ENCODE assay signal across 8 mouse cellular contexts in genomic region chr10:81494260-81495041, GRCm38 (mm10). TPM values are rescaled to one million over a fixed set of nuclear protein-coding genes. Genes with fewer than 3 reads are reported as not detected.
DNase-seq lines count a peak whose midpoint lies in the region; ATAC-seq and TF ChIP-seq lines count a peak whose summit lies in the region.

No protein-coding gene starts in this region.

- TF ChIP-seq CTCF in heart, postnatal 0 days (IDR thresholded peaks at IDR 0.05; ENCODE audit: low read depth), result no peak

- TF ChIP-seq EP300 in heart, postnatal 0 days (IDR thresholded peaks at IDR 0.05; ENCODE audit: low read depth), result no peak

- WGBS in heart, postnatal 0 days, result 82% methylated on average over 11 of the region's 11 CpGs
- WGBS in embryonic facial prominence, embryonic 12.5 days, result 90% methylated on average over 11 of the region's 11 CpGs
- 87% methylated on average over 11 of the region's 11 CpGs for WGBS in limb, embryonic 11.5 days

- H3K4me1 ChIP-seq in heart, postnatal 0 days (ENCODE audit: control insufficient read depth, insufficient read depth), result peaks cover 13% of the 10 kb centered on the region
- peaks cover 22% of the 10 kb centered on the region for H3K4me1 ChIP-seq in embryonic facial prominence, embryonic 12.5 days
- peaks cover 10% of the 10 kb centered on the region for H3K4me1 ChIP-seq in limb, embryonic 11.5 days (ENCODE audit: control insufficient read depth, insufficient read depth, low read length)

- no peak overlapping the region for H3K4me3 ChIP-seq in heart, postnatal 0 days (ENCODE audit: low read depth, low read length)
- peak overlapping the region; percentile 90 for H3K4me3 ChIP-seq in embryonic facial prominence, embryonic 12.5 days
- peak overlapping the region; percentile 86; the same call in 1 of the 2 replicates for H3K4me3 ChIP-seq in limb, embryonic 11.5 days (ENCODE audit: low read depth, low read length)

- H3K27ac ChIP-seq in heart, postnatal 0 days (ENCODE audit: low read depth), result no peak overlapping the region
- H3K27ac ChIP-seq in embryonic facial prominence, embryonic 12.5 days, result no peak overlapping the region
- H3K27ac ChIP-seq in limb, embryonic 11.5 days (replicated peaks; ENCODE audit: low read depth, low read length), result no peak overlapping the region

- H3K27me3 ChIP-seq in heart, postnatal 0 days (ENCODE audit: control insufficient read depth, insufficient read depth, low read length), result no peaks in the 10 kb centered on the region
- no peaks in the 10 kb centered on the region for H3K27me3 ChIP-seq in embryonic facial prominence, embryonic 12.5 days
- H3K27me3 ChIP-seq in limb, embryonic 11.5 days (ENCODE audit: control insufficient read depth, insufficient read depth, low read length), result no peaks in the 10 kb centered on the region

- H3K36me3 ChIP-seq in heart, postnatal 0 days (replicated peaks; ENCODE audit: control insufficient read depth, insufficient read depth, low read length), result peaks cover 34% of the 10 kb centered on the region
- peaks cover 40% of the 10 kb centered on the region for H3K36me3 ChIP-seq in embryonic facial prominence, embryonic 12.5 days
- peaks cover 23% of the 10 kb centered on the region for H3K36me3 ChIP-seq in limb, embryonic 11.5 days (ENCODE audit: control insufficient read depth, insufficient read depth, low read length)

- H3K9me3 ChIP-seq in heart, postnatal 0 days (replicated peaks; ENCODE audit: control insufficient read depth, low read length), result no peaks in the 10 kb centered on the region
- H3K9me3 ChIP-seq in embryonic facial prominence, embryonic 12.5 days, result no peaks in the 10 kb centered on the region
- H3K9me3 ChIP-seq in limb, embryonic 11.5 days (ENCODE audit: control insufficient read depth, low read length), result no peaks in the 10 kb centered on the region

- H3K4me2 ChIP-seq in heart, postnatal 0 days (ENCODE audit: low read depth, low read length), result peak overlapping the region; percentile 97; the same call in 1 of the 2 replicates
- peak overlapping the region; percentile 97 for H3K4me2 ChIP-seq in embryonic facial prominence, embryonic 12.5 days (replicated peaks)
- peak overlapping the region; percentile 95; the same call in 1 of the 2 replicates for H3K4me2 ChIP-seq in limb, embryonic 11.5 days (ENCODE audit: low read depth, severe bottlenecking)

- no peak overlapping the region; the same call in 1 of the 2 replicates for H3K9ac ChIP-seq in heart, postnatal 0 days (replicated peaks; ENCODE audit: low read depth, low read length)
- H3K9ac ChIP-seq in embryonic facial prominence, embryonic 12.5 days, result peak overlapping the region; percentile 88; the same call in 1 of the 2 replicates
- no peak overlapping the region; the same call in 1 of the 2 replicates for H3K9ac ChIP-seq in limb, embryonic 11.5 days (ENCODE audit: low read length)

- DNase-seq in heart, postnatal 0 days (ENCODE audit: low spot score), result no peak
- no peak for DNase-seq in heart, postnatal 10 days
- DNase-seq in limb, embryonic 11.5 days (ENCODE audit: low spot score), result no peak
- DNase-seq in gastrocnemius, adult 18-20 months (ENCODE audit: low spot score), result no peak
- DNase-seq in spleen, postnatal 4 days (ENCODE audit: low spot score in 2 of 2), result no peak
- no peak for DNase-seq in urinary bladder, postnatal 36 days (ENCODE audit: low spot score in 2 of 2)

- intact Hi-C loops in heart, postnatal 10 days (cut with DNase I), result no loop called here

- no peak for ATAC-seq in heart, postnatal 0 days (ENCODE audit: insufficient read depth, low read depth)
- ATAC-seq in embryonic facial prominence, embryonic 12.5 days (ENCODE audit: insufficient number of reproducible peaks, insufficient read depth, low FRiP score, low TSS enrichment), result no peak
- no peak for ATAC-seq in limb, embryonic 11.5 days (ENCODE audit: insufficient number of reproducible peaks, low FRiP score, low TSS enrichment, low read depth)
- 0 out of 2 replicates have a peak, but pooled peaks have one; percentile 7 for ATAC-seq in monocyte, adult 5-6 weeks (replicated peaks; ENCODE audit: insufficient number of reproducible peaks, low FRiP score, low TSS enrichment, poor library complexity, severe bottlenecking)

RNA-seq across cellular contexts. Expression of gene Ncln, which starts 1.7 kb away (rescaled TPM):
- 88.5 and 91.5 TPM in 2 replicates for total RNA-seq in heart, postnatal 0 days (2014; rRNA removed; ENCODE audit: low replicate concordance)
- polyA plus RNA-seq in heart, postnatal 0 days (2015; fragmentation: Nextera tagmentation; extraction: Ambion mirVana), result 27.1 and 30.5 TPM in 2 replicates
- total RNA-seq in heart, postnatal 10 days (2021), result 10 to 100 TPM; 64.0 to 65.0 TPM
- polyA plus RNA-seq in embryonic facial prominence, embryonic 12.5 days (2016; fragmentation: Nextera tagmentation; extraction: Ambion mirVana), result 81.9 and 82.9 TPM in 2 replicates
- polyA plus RNA-seq in limb, embryonic 11.5 days (2014; fragmentation: Nextera tagmentation; extraction: Ambion mirVana), result 60.3 and 66.8 TPM in 2 replicates
- 42.6 to 86.4 TPM (median 79.6 TPM) in 3 replicates for total RNA-seq in monocyte, adult 5-6 weeks (2017)
- total RNA-seq in gastrocnemius, adult 18-20 months (2021), result 10 to 100 TPM; 41.0 to 45.8 TPM

RNA-seq across cellular contexts. Expression of gene S1pr4, which starts 5.5 kb away (rescaled TPM):
- 0.66 TPM in 1 of 2 replicates, not detected in the other for total RNA-seq in heart, postnatal 0 days (2014; rRNA removed; ENCODE audit: low replicate concordance)
- polyA plus RNA-seq in heart, postnatal 0 days (2015; fragmentation: Nextera tagmentation; extraction: Ambion mirVana), result 0.34 and 0.43 TPM in 2 replicates
- total RNA-seq in heart, postnatal 10 days (2021), result under 1 TPM; 0.86 to 0.87 TPM
- 0.22 and 0.58 TPM in 2 replicates for polyA plus RNA-seq in embryonic facial prominence, embryonic 12.5 days (2016; fragmentation: Nextera tagmentation; extraction: Ambion mirVana)
- polyA plus RNA-seq in limb, embryonic 11.5 days (2014; fragmentation: Nextera tagmentation; extraction: Ambion mirVana), result 0.10 and 0.43 TPM in 2 replicates
- total RNA-seq in monocyte, adult 5-6 weeks (2017), result 20.5 to 50.8 TPM (median 33.5 TPM) in 3 replicates
- under 1 TPM; 0.71 to 0.78 TPM for total RNA-seq in gastrocnemius, adult 18-20 months (2021)

RNA-seq across cellular contexts. Expression of gene Celf5, which starts 11.9 kb away (rescaled TPM):
- not detected in 2 replicates for total RNA-seq in heart, postnatal 0 days (2014; rRNA removed; ENCODE audit: low replicate concordance)
- 0.07 and 0.08 TPM in 2 replicates for polyA plus RNA-seq in heart, postnatal 0 days (2015; fragmentation: Nextera tagmentation; extraction: Ambion mirVana)
- under 1 TPM; 0.32 to 0.48 TPM for total RNA-seq in heart, postnatal 10 days (2021)
- polyA plus RNA-seq in embryonic facial prominence, embryonic 12.5 days (2016; fragmentation: Nextera tagmentation; extraction: Ambion mirVana), result 2.7 and 3.6 TPM in 2 replicates
- polyA plus RNA-seq in limb, embryonic 11.5 days (2014; fragmentation: Nextera tagmentation; extraction: Ambion mirVana), result 0.33 and 0.77 TPM in 2 replicates
- total RNA-seq in monocyte, adult 5-6 weeks (2017), result 0.32 TPM in 1 of 3 replicates, not detected in the others
- total RNA-seq in gastrocnemius, adult 18-20 months (2021), result under 1 TPM; 0.05 to 0.07 TPM

RNA-seq across cellular contexts. Expression of gene Gna15, which starts 29.6 kb away (rescaled TPM):
- total RNA-seq in heart, postnatal 0 days (2014; rRNA removed; ENCODE audit: low replicate concordance), result 0.35 TPM in 1 of 2 replicates, not detected in the other
- 0.59 and 0.63 TPM in 2 replicates for polyA plus RNA-seq in heart, postnatal 0 days (2015; fragmentation: Nextera tagmentation; extraction: Ambion mirVana)
- total RNA-seq in heart, postnatal 10 days (2021), result under 1 TPM; 0.60 to 0.74 TPM
- polyA plus RNA-seq in embryonic facial prominence, embryonic 12.5 days (2016; fragmentation: Nextera tagmentation; extraction: Ambion mirVana), result 0.86 and 0.97 TPM in 2 replicates
- 0.99 and 1.1 TPM in 2 replicates for polyA plus RNA-seq in limb, embryonic 11.5 days (2014; fragmentation: Nextera tagmentation; extraction: Ambion mirVana)
- 20.3 to 41.0 TPM (median 29.4 TPM) in 3 replicates for total RNA-seq in monocyte, adult 5-6 weeks (2017)
- under 1 TPM; 0.53 to 0.57 TPM for total RNA-seq in gastrocnemius, adult 18-20 months (2021)

RNA-seq across cellular contexts. Expression of gene Nfic, which starts 39.0 kb away (rescaled TPM):
- 24.6 and 47.6 TPM in 2 replicates for total RNA-seq in heart, postnatal 0 days (2014; rRNA removed; ENCODE audit: low replicate concordance)
- polyA plus RNA-seq in heart, postnatal 0 days (2015; fragmentation: Nextera tagmentation; extraction: Ambion mirVana), result 73.7 and 77.9 TPM in 2 replicates
- total RNA-seq in heart, postnatal 10 days (2021), result 100 to 1,000 TPM; 139 to 163 TPM
- polyA plus RNA-seq in embryonic facial prominence, embryonic 12.5 days (2016; fragmentation: Nextera tagmentation; extraction: Ambion mirVana), result 46.2 and 50.8 TPM in 2 replicates
- polyA plus RNA-seq in limb, embryonic 11.5 days (2014; fragmentation: Nextera tagmentation; extraction: Ambion mirVana), result 16.7 and 18.7 TPM in 2 replicates
- 4.1 to 7.6 TPM (median 5.1 TPM) in 3 replicates for total RNA-seq in monocyte, adult 5-6 weeks (2017)
- total RNA-seq in gastrocnemius, adult 18-20 months (2021), result 100 to 1,000 TPM; 232 to 244 TPM

Comparison
In these comparisons a context has a peak if more than half of its experiments do, and no peak if none do; other contexts are left out.
1. RNA of gene S1pr4, which starts 5.5 kb away (total RNA-seq): 20.5 to 50.8 TPM in monocyte, adult 5-6 weeks; 0.86 to 0.87 TPM in heart, postnatal 10 days, 0.71 to 0.78 TPM in gastrocnemius, adult 18-20 months and 0.66 TPM in heart, postnatal 0 days; every median in the first group is over 10 times any median in the second.
2. Peak in every context shown above with its lines, with median percentiles within 50 percentile points of each other: H3K4me2 ChIP-seq.